ENCODE assay signal across 18 mouse cellular contexts in the genomic region with DNA sequence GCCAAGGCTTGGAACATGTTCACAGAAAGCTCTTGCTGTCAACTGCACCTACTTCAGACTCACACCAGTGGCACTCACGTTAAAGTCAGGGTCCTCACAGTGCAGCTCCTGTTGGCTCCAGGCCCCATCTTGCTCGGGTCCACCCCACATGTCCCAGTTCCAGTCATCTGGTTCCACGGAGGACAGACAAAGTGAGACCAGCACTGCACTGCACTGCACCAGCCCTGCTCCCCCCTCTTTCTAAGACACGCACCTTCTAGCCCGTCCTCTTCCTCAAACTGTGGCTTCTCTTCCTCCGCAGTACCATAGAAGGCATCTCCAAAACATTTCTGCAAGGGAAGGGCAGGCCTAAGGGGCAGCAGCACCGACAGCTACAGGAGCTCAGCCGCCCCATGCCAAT. TPM values are rescaled to one million over a fixed set of nuclear protein-coding genes. Genes with fewer than 3 reads are reported as not detected.
DNase-seq lines count a peak whose midpoint lies in the region; ATAC-seq and TF ChIP-seq lines count a peak whose summit lies in the region.
"Had no signal": no experiment of that assay in that cellular context is flagged by ENCODE, and none has a peak within 500 bp of the region (broad histone marks: within the 10 kb centered on the region; RNA-seq: fewer than 3 reads in every experiment).

No protein-coding gene starts in this region.

- no peak overlapping the region for H3K4me3 ChIP-seq in forebrain, embryonic 15.5 days
- H3K4me3 ChIP-seq in forebrain, embryonic 12.5 days (replicated peaks), result no peak overlapping the region
- no peak overlapping the region for H3K4me3 ChIP-seq in liver, embryonic 13.5 days (replicated peaks)
- H3K4me3 ChIP-seq in liver, postnatal 0 days (ENCODE audit: low read depth, low read length), result no peak overlapping the region
- H3K4me3 ChIP-seq in CH12.LX (replicated peaks in 1 of 3; ENCODE audit: low read depth in 2 of 3, low read length in 2 of 3, poor library complexity in 1 of 3) (no peak overlapping the region), MEL (ENCODE audit: control insufficient read depth in 1 of 2, insufficient read depth in 1 of 2, low read depth in 2 of 2, low read length in 2 of 2) (no peak overlapping the region)
- H3K4me3 ChIP-seq: heart, embryonic 10.5 days; heart, embryonic 15.5 days; hindbrain, embryonic 13.5 days had no signal

- H3K36me3 ChIP-seq in forebrain, embryonic 15.5 days, result peaks cover 88% of the 10 kb centered on the region
- H3K36me3 ChIP-seq in forebrain, embryonic 12.5 days (replicated peaks), result peaks cover 94% of the 10 kb centered on the region
- H3K36me3 ChIP-seq in liver, embryonic 13.5 days, result peaks cover 100% of the 10 kb centered on the region
- H3K36me3 ChIP-seq in liver, postnatal 0 days (replicated peaks; ENCODE audit: insufficient read depth, low read length), result peaks cover 94% of the 10 kb centered on the region
- H3K36me3 ChIP-seq in CH12.LX (replicated peaks in 1 of 2; ENCODE audit: control insufficient read depth in 1 of 2, insufficient read depth in 1 of 2, low read length in 1 of 2), result peaks cover 88 to 97% of the 10 kb centered on the region in 2 experiments
- peaks cover 0 to 71% of the 10 kb centered on the region in 2 experiments; a peak in 2 of 4 replicates for H3K36me3 ChIP-seq in MEL (ENCODE audit: control insufficient read depth in 1 of 2, insufficient read depth in 2 of 2, low read length in 2 of 2)

- in situ Hi-C loops in CH12.LX (cut with MboI; ENCODE audit: low pct_ligation_motif_present, low pct_unique_long_range_greater_than_20kb, low sequenced_read_pairs), result loop anchor here (5.0 kb wide), 1 partner anchor 49 kb away; no protein-coding TSS in a partner anchor

- no peak for DNase-seq in liver, embryonic 13.5 days
- DNase-seq in liver, postnatal 0 days, result no peak
- DNase-seq in CH12.LX (ENCODE audit: extremely low read depth), result no peak
- DNase-seq in MEL (ENCODE audit: low read depth, low spot score), result peak; percentile 39
- DNase-seq: adrenal gland, postnatal 10 days; cerebellum, postnatal 10 days; gastrocnemius, postnatal 36 days; heart, adult 11 months; heart, postnatal 14 days had no signal

- no peaks in the 10 kb centered on the region for H3K9me3 ChIP-seq in forebrain, embryonic 15.5 days
- no peaks in the 10 kb centered on the region for H3K9me3 ChIP-seq in forebrain, embryonic 12.5 days
- H3K9me3 ChIP-seq in liver, embryonic 13.5 days (replicated peaks), result no peaks in the 10 kb centered on the region
- no peaks in the 10 kb centered on the region for H3K9me3 ChIP-seq in liver, postnatal 0 days (ENCODE audit: low read length)
- H3K9me3 ChIP-seq in CH12.LX (replicated peaks; ENCODE audit: low read length) (no peaks in the 10 kb centered on the region), MEL (replicated peaks; ENCODE audit: insufficient read depth, low read length) (no peaks in the 10 kb centered on the region)
- H3K9me3 ChIP-seq: G1E; heart, embryonic 10.5 days; heart, embryonic 15.5 days; hindbrain, embryonic 13.5 days had no signal

- H3K9ac ChIP-seq in forebrain, embryonic 15.5 days (replicated peaks), result no peak overlapping the region
- H3K9ac ChIP-seq in forebrain, embryonic 12.5 days, result no peak overlapping the region
- no peak overlapping the region for H3K9ac ChIP-seq in liver, embryonic 13.5 days
- H3K9ac ChIP-seq in liver, postnatal 0 days (replicated peaks), result no peak overlapping the region
- H3K9ac ChIP-seq in CH12.LX (ENCODE audit: insufficient read depth, low read depth), result no peak overlapping the region
- H3K9ac ChIP-seq in MEL (ENCODE audit: control insufficient read depth, low read depth, low read length, poor library complexity, severe bottlenecking), result no peak overlapping the region
- H3K9ac ChIP-seq: heart, embryonic 15.5 days; hindbrain, embryonic 13.5 days had no signal

- TF ChIP-seq CTCF in liver, postnatal 0 days (IDR thresholded peaks at IDR 0.05; ENCODE audit: low read depth), result no peak
- TF ChIP-seq CTCF in CH12.LX (conservative IDR thresholded peaks at IDR 0.05 in 1 of 2, IDR thresholded peaks at IDR 0.05 in 1 of 2; ENCODE audit: low read depth in 2 of 2, low read length in 2 of 2) (no peak), MEL (IDR thresholded peaks at IDR 0.05 in 2 of 3, conservative IDR thresholded peaks at IDR 0.05 in 1 of 3; ENCODE audit: control insufficient read depth in 1 of 3, insufficient read depth in 1 of 3, low read depth in 2 of 3, low read length in 3 of 3, poor library complexity in 1 of 3, severe bottlenecking in 1 of 3) (no peak)

- H3K27me3 ChIP-seq in forebrain, embryonic 15.5 days, result no peaks in the 10 kb centered on the region
- H3K27me3 ChIP-seq in forebrain, embryonic 12.5 days, result no peaks in the 10 kb centered on the region
- no peaks in the 10 kb centered on the region for H3K27me3 ChIP-seq in liver, embryonic 13.5 days
- H3K27me3 ChIP-seq in liver, postnatal 0 days (ENCODE audit: insufficient read depth, low read length), result no peaks in the 10 kb centered on the region
- no peaks in the 10 kb centered on the region for H3K27me3 ChIP-seq in CH12.LX (replicated peaks)
- no peaks in the 10 kb centered on the region for H3K27me3 ChIP-seq in MEL (ENCODE audit: control insufficient read depth in 1 of 2, insufficient read depth in 2 of 2, low read length in 2 of 2)
- H3K27me3 ChIP-seq: heart, embryonic 15.5 days; hindbrain, embryonic 13.5 days had no signal

- peak; percentile 6; the same call in 1 of the 2 replicates for ATAC-seq in forebrain, embryonic 15.5 days (replicated peaks)
- ATAC-seq in forebrain, embryonic 12.5 days (ENCODE audit: low FRiP score), result no peak
- no peak for ATAC-seq in liver, embryonic 13.5 days (ENCODE audit: low read depth)
- no peak for ATAC-seq in liver, postnatal 0 days
- ATAC-seq: hindbrain, postnatal 0 days had no signal

- TF ChIP-seq POLR2A in CH12.LX (IDR thresholded peaks at IDR 0.05; ENCODE audit: low read depth, low read length) (no peak), MEL (IDR thresholded peaks at IDR 0.05; ENCODE audit: control insufficient read depth in 1 of 2, insufficient read depth in 1 of 2, low read depth in 1 of 2, low read length in 2 of 2, poor library complexity in 1 of 2) (peak in 1 of 2 experiments; percentile 47; a peak in 1 of 4 replicates)

- dilution Hi-C loops in CH12.LX (cut with MboI; ENCODE audit: extremely low pct_ligation_motif_present, extremely low pct_unique_long_range_greater_than_20kb, low sequenced_read_pairs), result no loop called here

- H3K79me2 ChIP-seq in CH12.LX (replicated peaks; ENCODE audit: control insufficient read depth, extremely low read depth, insufficient read depth, poor library complexity, severe bottlenecking) (0 out of 2 replicates have a peak, but pooled peaks cover 3% of the 10 kb centered on the region), MEL (ENCODE audit: control insufficient read depth, insufficient read depth, low read length, poor library complexity) (no peaks in the 10 kb centered on the region)

- no peak overlapping the region for H3K27ac ChIP-seq in forebrain, embryonic 15.5 days (replicated peaks)
- H3K27ac ChIP-seq in forebrain, embryonic 12.5 days, result no peak overlapping the region
- peak overlapping the region; percentile 43; the same call in 1 of the 2 replicates for H3K27ac ChIP-seq in liver, embryonic 13.5 days
- no peak overlapping the region for H3K27ac ChIP-seq in liver, postnatal 0 days (ENCODE audit: low read depth)
- H3K27ac ChIP-seq in CH12.LX (ENCODE audit: insufficient read depth, low read depth), result no peak overlapping the region
- no peak overlapping the region for H3K27ac ChIP-seq in MEL (ENCODE audit: control insufficient read depth, low read depth, low read length)
- H3K27ac ChIP-seq: heart, embryonic 10.5 days; heart, embryonic 15.5 days; hindbrain, embryonic 13.5 days; hindbrain, postnatal 0 days had no signal

- TF ChIP-seq EP300 in liver, postnatal 0 days (IDR thresholded peaks at IDR 0.05; ENCODE audit: low read depth), result no peak
- no peak for TF ChIP-seq EP300 in CH12.LX (IDR thresholded peaks at IDR 0.05; ENCODE audit: low read length)
- 0 out of 4 replicates have a peak, but pooled peaks of 1 of the 2 experiments have one; percentile 7 for TF ChIP-seq EP300 in MEL (IDR thresholded peaks at IDR 0.05; ENCODE audit: low read depth in 1 of 2, low read length in 2 of 2)

- no peaks in the 10 kb centered on the region for H3K4me1 ChIP-seq in forebrain, embryonic 15.5 days
- no peaks in the 10 kb centered on the region for H3K4me1 ChIP-seq in forebrain, embryonic 12.5 days
- peaks cover 39% of the 10 kb centered on the region for H3K4me1 ChIP-seq in liver, embryonic 13.5 days (replicated peaks)
- peaks cover 13% of the 10 kb centered on the region for H3K4me1 ChIP-seq in liver, postnatal 0 days (ENCODE audit: insufficient read depth)
- no peaks in the 10 kb centered on the region for H3K4me1 ChIP-seq in CH12.LX (ENCODE audit: control insufficient read depth in 1 of 2, insufficient read depth in 2 of 2)
- H3K4me1 ChIP-seq in MEL (ENCODE audit: control insufficient read depth in 1 of 2, insufficient read depth in 2 of 2, low read length in 2 of 2), result no peaks in the 10 kb centered on the region
- H3K4me1 ChIP-seq: hindbrain, embryonic 13.5 days had no signal

- TF ChIP-seq RAD21 in CH12.LX (IDR thresholded peaks at IDR 0.05; ENCODE audit: low read depth, low read length), result no peak
- TF ChIP-seq RAD21 in MEL (IDR thresholded peaks at IDR 0.05; ENCODE audit: low read depth, low read length), result no peak

- no peak overlapping the region for H3K4me2 ChIP-seq in forebrain, embryonic 15.5 days (replicated peaks)
- H3K4me2 ChIP-seq in forebrain, embryonic 12.5 days, result no peak overlapping the region
- H3K4me2 ChIP-seq in liver, embryonic 13.5 days, result no peak overlapping the region
- no peak overlapping the region for H3K4me2 ChIP-seq in liver, postnatal 0 days (ENCODE audit: low read depth, low read length)
- H3K4me2 ChIP-seq in CH12.LX (ENCODE audit: insufficient read depth, low read depth, poor library complexity, severe bottlenecking), result no peak overlapping the region
- H3K4me2 ChIP-seq: heart, embryonic 15.5 days; hindbrain, embryonic 13.5 days had no signal

- WGBS in forebrain, embryonic 15.5 days, result 90% methylated on average over 8 of the region's 8 CpGs
- WGBS in forebrain, embryonic 12.5 days, result 93% methylated on average over 8 of the region's 8 CpGs
- 85% methylated on average over 8 of the region's 8 CpGs for WGBS in liver, embryonic 13.5 days (ENCODE audit: insufficient replicate concordance)
- 84% methylated on average over 8 of the region's 8 CpGs for WGBS in liver, postnatal 0 days (ENCODE audit: insufficient replicate concordance)

RNA-seq across cellular contexts. Expression of a gene that starts 11.2 kb away (rescaled TPM):
- 53.1 and 55.0 TPM in 2 replicates for polyA plus RNA-seq in forebrain, embryonic 15.5 days (2015; fragmentation: Nextera tagmentation; extraction: Ambion mirVana)
- 47.4 and 50.7 TPM in 2 replicates for polyA plus RNA-seq in forebrain, embryonic 12.5 days (2016; fragmentation: Nextera tagmentation; extraction: Ambion mirVana)
- polyA plus RNA-seq in liver, embryonic 13.5 days (2015; fragmentation: Nextera tagmentation; extraction: Ambion mirVana), result 85.5 and 86.2 TPM in 2 replicates
- polyA plus RNA-seq in liver, postnatal 0 days (2015; fragmentation: Nextera tagmentation; extraction: Ambion mirVana), result 49.3 and 51.2 TPM in 2 replicates
- total RNA-seq in CH12.LX (2012; rRNA removed) (13.5 and 14.3 TPM in 2 replicates), CH12.LX (2014; rRNA removed) (10.3 and 10.9 TPM in 2 replicates), MEL (2012; rRNA removed) (76.4 and 83.9 TPM in 2 replicates)
- polyA plus RNA-seq in CH12.LX (2012; ENCODE audit: insufficient read length, low read depth) (7.7 and 9.4 TPM in 2 replicates), MEL (2012; ENCODE audit: insufficient read depth in 1 of 2, insufficient read length in 2 of 2, low read depth in 1 of 2, low replicate concordance in 2 of 2, missing spikeins in 1 of 2) (10 to 100 TPM in 1 of 2 experiments, not detected in 1; 99.7 TPM)

RNA-seq across cellular contexts. Expression of a gene that starts 11.5 kb away (rescaled TPM):
- 18.0 and 18.1 TPM in 2 replicates for polyA plus RNA-seq in forebrain, embryonic 15.5 days (2015; fragmentation: Nextera tagmentation; extraction: Ambion mirVana)
- 19.5 and 20.8 TPM in 2 replicates for polyA plus RNA-seq in forebrain, embryonic 12.5 days (2016; fragmentation: Nextera tagmentation; extraction: Ambion mirVana)
- 9.9 and 10.3 TPM in 2 replicates for polyA plus RNA-seq in liver, embryonic 13.5 days (2015; fragmentation: Nextera tagmentation; extraction: Ambion mirVana)
- 4.7 and 5.3 TPM in 2 replicates for polyA plus RNA-seq in liver, postnatal 0 days (2015; fragmentation: Nextera tagmentation; extraction: Ambion mirVana)
- total RNA-seq in CH12.LX (2012; rRNA removed) (55.5 and 62.6 TPM in 2 replicates), CH12.LX (2014; rRNA removed) (28.8 and 29.0 TPM in 2 replicates), MEL (2012; rRNA removed) (175 and 199 TPM in 2 replicates)
- polyA plus RNA-seq in CH12.LX (2012; ENCODE audit: insufficient read length, low read depth) (57.1 and 64.9 TPM in 2 replicates), MEL (2012; ENCODE audit: insufficient read depth in 1 of 2, insufficient read length in 2 of 2, low read depth in 1 of 2, low replicate concordance in 2 of 2, missing spikeins in 1 of 2) (100 to 1,000 TPM in 1 of 2 experiments, 10 to 100 TPM in 1; 76.1 to 233 TPM)

RNA-seq across cellular contexts. Expression of a gene that starts 14.9 kb away (rescaled TPM):
- polyA plus RNA-seq in forebrain, embryonic 15.5 days (2015; fragmentation: Nextera tagmentation; extraction: Ambion mirVana), result 91.3 and 97.9 TPM in 2 replicates
- polyA plus RNA-seq in forebrain, embryonic 12.5 days (2016; fragmentation: Nextera tagmentation; extraction: Ambion mirVana), result 70.6 and 74.5 TPM in 2 replicates
- polyA plus RNA-seq in liver, embryonic 13.5 days (2015; fragmentation: Nextera tagmentation; extraction: Ambion mirVana), result 104 and 105 TPM in 2 replicates
- polyA plus RNA-seq in liver, postnatal 0 days (2015; fragmentation: Nextera tagmentation; extraction: Ambion mirVana), result 74.3 and 76.6 TPM in 2 replicates
- 9.7 and 12.6 TPM in 2 replicates for total RNA-seq in CH12.LX (2012; rRNA removed)
- 7.1 and 7.3 TPM in 2 replicates for total RNA-seq in CH12.LX (2014; rRNA removed)
- polyA plus RNA-seq in CH12.LX (2012; ENCODE audit: insufficient read length, low read depth), result 2.2 and 2.9 TPM in 2 replicates
- 40.1 and 55.2 TPM in 2 replicates for total RNA-seq in MEL (2012; rRNA removed)
- 10 to 100 TPM in 1 of 2 experiments, not detected in 1; 67.9 TPM for polyA plus RNA-seq in MEL (2012; ENCODE audit: insufficient read depth in 1 of 2, insufficient read length in 2 of 2, low read depth in 1 of 2, low replicate concordance in 2 of 2, missing spikeins in 1 of 2)

RNA-seq across cellular contexts. Expression of a gene that starts 28.1 kb away (rescaled TPM):
- polyA plus RNA-seq in forebrain, embryonic 15.5 days (2015; fragmentation: Nextera tagmentation; extraction: Ambion mirVana), result 1.6 TPM in 2 replicates
- polyA plus RNA-seq in forebrain, embryonic 12.5 days (2016; fragmentation: Nextera tagmentation; extraction: Ambion mirVana), result 0.33 and 0.38 TPM in 2 replicates
- 0.03 and 0.10 TPM in 2 replicates for polyA plus RNA-seq in liver, embryonic 13.5 days (2015; fragmentation: Nextera tagmentation; extraction: Ambion mirVana)
- 0.08 and 0.17 TPM in 2 replicates for polyA plus RNA-seq in liver, postnatal 0 days (2015; fragmentation: Nextera tagmentation; extraction: Ambion mirVana)
- total RNA-seq in CH12.LX (2012; rRNA removed) (not detected in 2 replicates), CH12.LX (2014; rRNA removed) (not detected in 2 replicates), MEL (2012; rRNA removed) (0.04 TPM in 1 of 2 replicates, not detected in the other)
- polyA plus RNA-seq in CH12.LX (2012; ENCODE audit: insufficient read length, low read depth) (not detected in 2 replicates), MEL (2012; ENCODE audit: insufficient read depth in 1 of 2, insufficient read length in 2 of 2, low read depth in 1 of 2, low replicate concordance in 2 of 2, missing spikeins in 1 of 2) (under 1 TPM in 1 of 2 experiments, not detected in 1; 0.08 TPM)
- polyA plus RNA-seq: G1E had no signal

RNA-seq across cellular contexts. Expression of a gene that starts 35.8 kb away (rescaled TPM):
- polyA plus RNA-seq in forebrain, embryonic 15.5 days (2015; fragmentation: Nextera tagmentation; extraction: Ambion mirVana), result 1.1 and 1.4 TPM in 2 replicates
- polyA plus RNA-seq in forebrain, embryonic 12.5 days (2016; fragmentation: Nextera tagmentation; extraction: Ambion mirVana), result 3.3 TPM in 2 replicates
- polyA plus RNA-seq in liver, embryonic 13.5 days (2015; fragmentation: Nextera tagmentation; extraction: Ambion mirVana), result 0.17 and 0.24 TPM in 2 replicates
- 0.32 and 0.54 TPM in 2 replicates for polyA plus RNA-seq in liver, postnatal 0 days (2015; fragmentation: Nextera tagmentation; extraction: Ambion mirVana)
- total RNA-seq in CH12.LX (2012; rRNA removed) (1.4 and 2.6 TPM in 2 replicates), CH12.LX (2014; rRNA removed) (0.51 TPM in 2 replicates), MEL (2012; rRNA removed) (0.52 and 0.73 TPM in 2 replicates)
- polyA plus RNA-seq in CH12.LX (2012; ENCODE audit: insufficient read length, low read depth) (0.29 and 0.51 TPM in 2 replicates), MEL (2012; ENCODE audit: insufficient read depth in 1 of 2, insufficient read length in 2 of 2, low read depth in 1 of 2, low replicate concordance in 2 of 2, missing spikeins in 1 of 2) (1 to 10 TPM in 1 of 2 experiments, not detected in 1; 1.0 TPM)
- total RNA-seq: gastrocnemius, adult 8-10 months; gastrocnemius, postnatal 36 days; hematopoietic stem cell, adult 5-6 weeks had no signal
- polyA plus RNA-seq: G1E had no signal
